Mouse (Mus musculus): ENCODE results near the gene Arpc3. TPM values are rescaled to one million over a fixed set of nuclear protein-coding genes. Genes with fewer than 3 reads are reported as not detected.

The Arpc3 gene
- polyA plus RNA-seq, 1 experiment from 2014 or later: 39.3 TPM

DNA sequence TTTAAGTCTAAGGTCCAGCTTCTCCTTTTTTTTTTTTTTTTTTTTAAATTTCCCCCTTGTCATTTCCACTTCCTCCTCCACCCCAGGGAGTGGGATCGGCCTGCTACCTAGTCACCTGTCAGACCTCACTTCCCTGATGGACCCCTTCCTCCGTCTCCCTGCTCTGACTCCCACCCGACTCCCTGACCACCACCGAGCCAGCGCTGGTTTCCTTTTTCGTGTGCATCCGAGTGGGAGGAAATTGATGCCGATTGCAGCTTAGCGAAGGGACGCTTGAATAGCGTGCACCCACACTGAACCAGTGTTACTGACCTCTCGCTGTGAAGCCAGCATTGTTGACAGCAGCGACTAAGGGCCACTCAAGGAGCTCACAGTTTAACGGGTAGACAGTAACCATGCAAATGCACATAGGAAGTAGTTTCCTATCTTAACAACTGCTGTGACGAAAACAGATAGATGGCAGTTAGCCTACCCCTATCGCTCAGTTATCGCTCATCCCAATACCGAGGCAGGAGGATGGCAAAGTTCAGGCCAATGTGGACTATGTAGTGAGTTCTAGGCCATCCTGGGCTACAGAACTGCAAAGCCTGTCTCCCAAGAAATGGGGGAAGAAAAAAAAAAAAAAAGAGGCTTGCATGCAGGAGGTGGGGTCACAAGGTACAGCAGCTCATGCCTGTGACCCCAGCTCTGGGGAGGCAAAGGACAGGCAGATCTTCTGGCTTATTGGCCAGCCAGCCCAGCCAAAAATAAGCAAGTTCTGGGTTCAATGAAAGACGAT is 738 bp downstream of the Arpc3 start:
- no peaks in the 10 kb centered on the region for H3K9me3 ChIP-seq (replicated peaks; ENCODE audit: control insufficient read depth, low read length)
- H3K4me3 ChIP-seq (ENCODE audit: low read depth, low read length): peak overlapping the region; percentile 70
- H3K27ac ChIP-seq (ENCODE audit: low read depth, low read length): peak overlapping the region; percentile 50; the same call in 1 of the 2 replicates
- H3K9ac ChIP-seq (ENCODE audit: low read depth, low read length): peak overlapping the region; percentile 87
- ATAC-seq (replicated peaks; ENCODE audit: insufficient number of reproducible peaks, low FRiP score, low TSS enrichment): 0 out of 2 replicates have a peak, but pooled peaks have one; percentile 14
- 13% methylated on average over 19 of the region's 19 CpGs for WGBS (ENCODE audit: insufficient replicate concordance)
- peak overlapping the region; percentile 74 for H3K4me2 ChIP-seq
- H3K36me3 ChIP-seq (ENCODE audit: control insufficient read depth, insufficient read depth, low read length): peaks cover 7% of the 10 kb centered on the region; the same call in 1 of the 2 replicates
- no peaks in the 10 kb centered on the region for H3K27me3 ChIP-seq (ENCODE audit: control insufficient read depth, insufficient read depth, low read length)
- H3K4me1 ChIP-seq (ENCODE audit: control insufficient read depth, insufficient read depth, low read length): peaks cover 8% of the 10 kb centered on the region

GRCm38 (mm10) chr5:122393887-122394286 is 2.2 kb downstream of the Arpc3 start:
- H3K4me3 ChIP-seq (ENCODE audit: low read depth, low read length): no peak overlapping the region
- H3K9ac ChIP-seq (ENCODE audit: low read depth, low read length): no peak overlapping the region
- H3K27ac ChIP-seq (ENCODE audit: low read depth, low read length): no peak overlapping the region
- H3K4me2 ChIP-seq: no peak overlapping the region
- peaks cover 8% of the 10 kb centered on the region for H3K4me1 ChIP-seq (ENCODE audit: control insufficient read depth, insufficient read depth, low read length)
- H3K9me3 ChIP-seq (replicated peaks; ENCODE audit: control insufficient read depth, low read length): no peaks in the 10 kb centered on the region
- ATAC-seq (replicated peaks; ENCODE audit: insufficient number of reproducible peaks, low FRiP score, low TSS enrichment): no peak
- H3K27me3 ChIP-seq (ENCODE audit: control insufficient read depth, insufficient read depth, low read length): no peaks in the 10 kb centered on the region
- H3K36me3 ChIP-seq (ENCODE audit: control insufficient read depth, insufficient read depth, low read length): peaks cover 10% of the 10 kb centered on the region; the same call in 1 of the 2 replicates
- WGBS (ENCODE audit: insufficient replicate concordance): 57% methylated on average over 2 of the region's 2 CpGs

DNA sequence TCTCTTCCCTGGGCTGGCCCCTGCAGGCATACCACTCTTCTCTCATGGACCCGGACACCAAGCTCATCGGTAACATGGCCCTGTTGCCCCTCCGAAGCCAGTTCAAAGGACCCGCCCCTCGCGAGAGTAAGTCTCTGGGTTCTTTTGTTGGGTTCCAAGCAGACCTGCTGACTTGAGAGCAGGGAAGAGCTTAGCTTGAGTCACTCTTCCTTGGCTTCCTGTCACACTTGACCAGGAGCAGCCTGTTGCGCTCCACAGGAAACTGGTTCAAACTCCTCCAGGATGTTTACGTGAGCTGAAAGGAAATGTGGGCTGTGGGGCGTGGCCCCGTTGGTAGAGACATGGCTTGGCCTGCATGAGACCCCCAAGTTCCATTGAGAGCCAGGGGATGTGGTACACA is 5.1 kb downstream of the Arpc3 start:
- Histone ChIP-seq H3K4me3 (ENCODE audit: low read depth, low read length) (no peak overlapping the region), H3K4me2 (no peak overlapping the region), H3K36me3 (ENCODE audit: control insufficient read depth, insufficient read depth, low read length) (peaks cover 14% of the 10 kb centered on the region), H3K9me3 (replicated peaks; ENCODE audit: control insufficient read depth, low read length) (no peaks in the 10 kb centered on the region), H3K27me3 (ENCODE audit: control insufficient read depth, insufficient read depth, low read length) (no peaks in the 10 kb centered on the region), H3K27ac (ENCODE audit: low read depth, low read length) (peak overlapping the region; percentile 57; the same call in 1 of the 2 replicates), H3K4me1 (ENCODE audit: control insufficient read depth, insufficient read depth, low read length) (peaks cover 13% of the 10 kb centered on the region), H3K9ac (ENCODE audit: low read depth, low read length) (no peak overlapping the region)
- 62% methylated on average over 10 of the region's 10 CpGs for WGBS (ENCODE audit: insufficient replicate concordance)
- ATAC-seq (replicated peaks; ENCODE audit: insufficient number of reproducible peaks, low FRiP score, low TSS enrichment): no peak

DNA sequence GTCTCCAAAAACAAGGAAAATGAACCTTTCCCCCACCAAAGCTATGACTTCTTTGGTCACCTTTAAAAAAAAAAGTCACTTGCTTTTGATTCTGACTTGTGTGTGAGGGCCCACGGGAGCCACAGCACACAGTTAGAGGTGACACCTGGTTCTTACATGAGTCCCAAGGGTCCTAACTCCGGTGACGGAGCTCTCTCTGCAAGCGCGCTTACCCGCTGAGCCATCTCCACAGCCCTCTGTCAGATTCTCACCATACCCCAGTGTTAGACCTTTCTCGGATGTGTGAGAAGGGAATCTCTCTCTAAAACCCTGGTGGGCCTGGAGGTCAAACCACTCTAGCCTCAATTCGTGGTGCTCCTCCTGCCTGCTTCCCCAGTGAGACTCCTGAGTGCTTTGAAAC is 5.8 kb downstream of the Arpc3 start:
- H3K9ac ChIP-seq (ENCODE audit: low read depth, low read length): no peak overlapping the region
- peaks cover 11% of the 10 kb centered on the region for H3K4me1 ChIP-seq (ENCODE audit: control insufficient read depth, insufficient read depth, low read length)
- no peaks in the 10 kb centered on the region for H3K9me3 ChIP-seq (replicated peaks; ENCODE audit: control insufficient read depth, low read length)
- WGBS (ENCODE audit: insufficient replicate concordance): 91% methylated on average over 8 of the region's 8 CpGs
- H3K27me3 ChIP-seq (ENCODE audit: control insufficient read depth, insufficient read depth, low read length): no peaks in the 10 kb centered on the region
- no peak for ATAC-seq (replicated peaks; ENCODE audit: insufficient number of reproducible peaks, low FRiP score, low TSS enrichment)
- H3K4me2 ChIP-seq: no peak overlapping the region
- peaks cover 14% of the 10 kb centered on the region for H3K36me3 ChIP-seq (ENCODE audit: control insufficient read depth, insufficient read depth, low read length)
- H3K27ac ChIP-seq (ENCODE audit: low read depth, low read length): peak overlapping the region; percentile 47; the same call in 1 of the 2 replicates
- H3K4me3 ChIP-seq (ENCODE audit: low read depth, low read length): no peak overlapping the region

GRCm38 (mm10) chr5:122399871-122400270 is 8.2 kb downstream of the Arpc3 start:
- Histone ChIP-seq H3K9ac (ENCODE audit: low read depth, low read length) (no peak overlapping the region), H3K4me1 (ENCODE audit: control insufficient read depth, insufficient read depth, low read length) (peaks cover 5% of the 10 kb centered on the region; the same call in 1 of the 2 replicates), H3K27ac (ENCODE audit: low read depth, low read length) (no peak overlapping the region), H3K36me3 (ENCODE audit: control insufficient read depth, insufficient read depth, low read length) (peaks cover 21% of the 10 kb centered on the region), H3K4me3 (ENCODE audit: low read depth, low read length) (no peak overlapping the region), H3K4me2 (no peak overlapping the region), H3K27me3 (ENCODE audit: control insufficient read depth, insufficient read depth, low read length) (no peaks in the 10 kb centered on the region), H3K9me3 (replicated peaks; ENCODE audit: control insufficient read depth, low read length) (no peaks in the 10 kb centered on the region)
- 90% methylated on average over 8 of the region's 8 CpGs for WGBS (ENCODE audit: insufficient replicate concordance)
- no peak for ATAC-seq (replicated peaks; ENCODE audit: insufficient number of reproducible peaks, low FRiP score, low TSS enrichment)

- Histone ChIP-seq H3K27me3 (ENCODE audit: control insufficient read depth, insufficient read depth, low read length) (no peaks in the 10 kb centered on the region), H3K9ac (ENCODE audit: low read depth, low read length) (no peak overlapping the region), H3K9me3 (replicated peaks; ENCODE audit: control insufficient read depth, low read length) (no peaks in the 10 kb centered on the region), H3K4me3 (ENCODE audit: low read depth, low read length) (no peak overlapping the region), H3K4me1 (ENCODE audit: control insufficient read depth, insufficient read depth, low read length) (peaks cover 5% of the 10 kb centered on the region; the same call in 1 of the 2 replicates), H3K4me2 (no peak overlapping the region), H3K27ac (ENCODE audit: low read depth, low read length) (no peak overlapping the region), H3K36me3 (ENCODE audit: control insufficient read depth, insufficient read depth, low read length) (peaks cover 29% of the 10 kb centered on the region)
- WGBS (ENCODE audit: insufficient replicate concordance): 66% methylated on average over 18 of the region's 18 CpGs
- ATAC-seq (replicated peaks; ENCODE audit: insufficient number of reproducible peaks, low FRiP score, low TSS enrichment): no peak
These were observed 9.1 kb downstream of the Arpc3 start for GRCm38 (mm10) chr5:122400628-122401302.

- peaks cover 5% of the 10 kb centered on the region; the same call in 1 of the 2 replicates for H3K4me1 ChIP-seq (ENCODE audit: control insufficient read depth, insufficient read depth, low read length)
- no peak overlapping the region for H3K4me2 ChIP-seq
- peaks cover 29% of the 10 kb centered on the region for H3K36me3 ChIP-seq (ENCODE audit: control insufficient read depth, insufficient read depth, low read length)
- no peak overlapping the region for H3K9ac ChIP-seq (ENCODE audit: low read depth, low read length)
- H3K27ac ChIP-seq (ENCODE audit: low read depth, low read length): no peak overlapping the region
- no peaks in the 10 kb centered on the region for H3K9me3 ChIP-seq (replicated peaks; ENCODE audit: control insufficient read depth, low read length)
- ATAC-seq (replicated peaks; ENCODE audit: insufficient number of reproducible peaks, low FRiP score, low TSS enrichment): no peak
- H3K4me3 ChIP-seq (ENCODE audit: low read depth, low read length): no peak overlapping the region
- 22% methylated on average over 8 of the region's 8 CpGs for WGBS (ENCODE audit: insufficient replicate concordance)
- H3K27me3 ChIP-seq (ENCODE audit: control insufficient read depth, insufficient read depth, low read length): no peaks in the 10 kb centered on the region
These were observed 9.6 kb downstream of the Arpc3 start for GRCm38 (mm10) chr5:122401303-122401640.

DNA sequence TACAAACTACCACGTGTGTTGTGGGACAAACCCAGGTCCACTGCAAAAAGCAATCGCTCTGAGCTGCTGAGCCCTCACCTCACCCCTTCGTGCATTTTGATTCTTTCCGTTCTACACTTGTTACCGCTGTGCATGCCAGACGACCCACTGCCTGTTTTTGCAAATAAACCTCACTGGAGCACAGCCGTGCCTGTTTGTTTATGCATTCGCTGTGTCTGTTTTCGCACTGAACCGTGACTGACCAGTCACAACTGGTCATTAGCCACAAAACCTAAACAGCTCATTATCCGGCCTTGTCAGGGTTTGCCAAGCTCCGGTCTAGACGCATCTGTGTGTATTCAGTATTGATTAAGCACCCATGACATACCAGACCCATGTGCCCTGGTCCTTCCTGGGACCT is 10.5 kb downstream of the Arpc3 start:
- WGBS (ENCODE audit: insufficient replicate concordance): 88% methylated on average over 13 of the region's 13 CpGs
- Histone ChIP-seq H3K4me2 (no peak overlapping the region), H3K27me3 (ENCODE audit: control insufficient read depth, insufficient read depth, low read length) (no peaks in the 10 kb centered on the region), H3K9me3 (replicated peaks; ENCODE audit: control insufficient read depth, low read length) (no peaks in the 10 kb centered on the region), H3K9ac (ENCODE audit: low read depth, low read length) (no peak overlapping the region), H3K4me1 (ENCODE audit: control insufficient read depth, insufficient read depth, low read length) (peaks cover 5% of the 10 kb centered on the region; the same call in 1 of the 2 replicates), H3K4me3 (ENCODE audit: low read depth, low read length) (no peak overlapping the region), H3K36me3 (ENCODE audit: control insufficient read depth, insufficient read depth, low read length) (peaks cover 32% of the 10 kb centered on the region), H3K27ac (ENCODE audit: low read depth, low read length) (no peak overlapping the region)
- ATAC-seq (replicated peaks; ENCODE audit: insufficient number of reproducible peaks, low FRiP score, low TSS enrichment): no peak
